Mouse (Mus musculus): ENCODE results near the gene Fdps. TPM values are rescaled to one million over a fixed set of nuclear protein-coding genes. Genes with fewer than 3 reads are reported as not detected.

Gene Fdps
- 139 and 176 TPM in 2 replicates for polyA plus RNA-seq (2012; rRNA removed)

GRCm38 (mm10) chr3:89101812-89102494 is at the start of gene Fdps:
Gene Fdps, minus strand, starts transcription at chr3:89101959.

GRCm38 (mm10) chr3:89135958-89136357 is 34.2 kb upstream of the Fdps start, which contains the start of gene Pklr:
Gene Pklr, plus strand, starts transcription at chr3:89136142.

GRCm38 (mm10) chr3:89100811-89101210 is 948 bp downstream of the Fdps start, which contains the start of gene Gm43738:
Gene Gm43738, minus strand, starts transcription at chr3:89101099.

GRCm38 (mm10) chr3:89093175-89093574 is 8.6 kb downstream of the Fdps start, which contains the start of gene Rusc1:
Gene Rusc1, minus strand, starts transcription at chr3:89093311.

Other genes starting within 250 kb of the Fdps start
- gene Msto1, start 188.0 kb downstream of the Fdps start, polyA plus RNA-seq (2012; rRNA removed): 45.9 and 55.4 TPM in 2 replicates
- gene Ash1l, start 151.3 kb downstream of the Fdps start, polyA plus RNA-seq (2012; rRNA removed): 8.8 and 10.1 TPM in 2 replicates
- gene Dap3, start 150.8 kb downstream of the Fdps start, polyA plus RNA-seq (2012; rRNA removed): 36.9 and 38.6 TPM in 2 replicates
- gene Rusc1, start 8.6 kb downstream of the Fdps start, polyA plus RNA-seq (2012; rRNA removed): 36.2 and 37.3 TPM in 2 replicates
- not detected in 2 replicates for gene Gm43738, start 860 bp downstream of the Fdps start, polyA plus RNA-seq (2012; rRNA removed)
- gene Pklr, start 34.2 kb upstream of the Fdps start, polyA plus RNA-seq (2012; rRNA removed): 2.0 and 8.7 TPM in 2 replicates
- gene Hcn3, start 58.2 kb upstream of the Fdps start, polyA plus RNA-seq (2012; rRNA removed): 9.1 and 13.9 TPM in 2 replicates
- 89.7 and 99.3 TPM in 2 replicates for gene Clk2, start 62.8 kb upstream of the Fdps start, polyA plus RNA-seq (2012; rRNA removed)
- 154 and 183 TPM in 2 replicates for gene Scamp3, start 75.5 kb upstream of the Fdps start, polyA plus RNA-seq (2012; rRNA removed)
- gene Fam189b, start 81.2 kb upstream of the Fdps start, polyA plus RNA-seq (2012; rRNA removed): 63.7 and 65.9 TPM in 2 replicates
- 61.5 and 89.3 TPM in 2 replicates for gene Gba, start 101.0 kb upstream of the Fdps start, polyA plus RNA-seq (2012; rRNA removed)
- gene Thbs3, start 113.2 kb upstream of the Fdps start, polyA plus RNA-seq (2012; rRNA removed): 59.8 and 60.5 TPM in 2 replicates
- gene Mtx1, start 125.1 kb upstream of the Fdps start, polyA plus RNA-seq (2012; rRNA removed): 229 and 256 TPM in 2 replicates
- 16.1 and 33.4 TPM in 2 replicates for gene Muc1, start 127.1 kb upstream of the Fdps start, polyA plus RNA-seq (2012; rRNA removed)
- gene Krtcap2, start 144.0 kb upstream of the Fdps start, polyA plus RNA-seq (2012; rRNA removed): 267 and 351 TPM in 2 replicates
- 16.5 and 20.5 TPM in 2 replicates for gene Trim46, start 144.3 kb upstream of the Fdps start, polyA plus RNA-seq (2012; rRNA removed)
- gene Dpm3, start 157.4 kb upstream of the Fdps start, polyA plus RNA-seq (2012; rRNA removed): 503 and 662 TPM in 2 replicates
- gene Slc50a1, start 168.6 kb upstream of the Fdps start, polyA plus RNA-seq (2012; rRNA removed): 203 and 215 TPM in 2 replicates
- gene Efna1, start 179.2 kb upstream of the Fdps start, polyA plus RNA-seq (2012; rRNA removed): 43.0 and 48.2 TPM in 2 replicates
- 1.9 and 5.0 TPM in 2 replicates for gene Efna3, start 221.0 kb upstream of the Fdps start, polyA plus RNA-seq (2012; rRNA removed)
- gene Efna4, start 236.1 kb upstream of the Fdps start, polyA plus RNA-seq (2012; rRNA removed): 36.4 and 44.7 TPM in 2 replicates
- gene Adam15, start 248.0 kb upstream of the Fdps start, polyA plus RNA-seq (2012; rRNA removed): 179 and 187 TPM in 2 replicates